In genomic region chr4:154542568-154542967, GRCm38 (mm10) we compare ENCODE assay signal across 10 mouse cellular contexts.
DNase-seq lines count a peak whose midpoint lies in the region; ATAC-seq and TF ChIP-seq lines count a peak whose summit lies in the region.
"Had no signal": no experiment of that assay in that cellular context is flagged by ENCODE, and none has a peak within 500 bp of the region (broad histone marks: within the 10 kb centered on the region; RNA-seq: fewer than 3 reads in every experiment).

No protein-coding gene starts in this region.

- TF ChIP-seq CTCF in hindbrain, postnatal 0 days (IDR thresholded peaks at IDR 0.05; ENCODE audit: low read depth), result no peak
- no peak for TF ChIP-seq CTCF in thymus, adult 2 months (IDR thresholded peaks at IDR 0.05; ENCODE audit: borderline replicate concordance, control insufficient read depth, extremely low read depth, insufficient read depth, low read length, poor library complexity)

- H3K27ac ChIP-seq in hindbrain, embryonic 11.5 days (ENCODE audit: low read depth, low read length), result 0 out of 2 replicates have a peak overlapping the region, but pooled peaks have one; percentile 17
- no peak overlapping the region for H3K27ac ChIP-seq in hindbrain, postnatal 0 days
- peak overlapping the region; percentile 83 for H3K27ac ChIP-seq in liver, embryonic 12.5 days
- H3K27ac ChIP-seq in thymus, adult 2 months (ENCODE audit: control insufficient read depth, insufficient read depth, low read length), result no peak overlapping the region
- H3K27ac ChIP-seq: neural tube, embryonic 15.5 days had no signal

- H3K4me1 ChIP-seq in hindbrain, embryonic 11.5 days (replicated peaks; ENCODE audit: control insufficient read depth, insufficient read depth, low read length), result peaks cover 21% of the 10 kb centered on the region
- H3K4me1 ChIP-seq in hindbrain, postnatal 0 days (ENCODE audit: insufficient read depth, low read length), result peaks cover 11% of the 10 kb centered on the region; the same call in 1 of the 2 replicates
- H3K4me1 ChIP-seq in liver, embryonic 12.5 days, result peaks cover 52% of the 10 kb centered on the region
- no peaks in the 10 kb centered on the region for H3K4me1 ChIP-seq in thymus, adult 2 months (replicated peaks; ENCODE audit: control insufficient read depth, insufficient read depth, low read length)

- H3K4me2 ChIP-seq in hindbrain, embryonic 11.5 days (replicated peaks; ENCODE audit: low read depth, low read length), result no peak overlapping the region
- H3K4me2 ChIP-seq in hindbrain, postnatal 0 days (ENCODE audit: low read depth, low read length), result no peak overlapping the region
- H3K4me2 ChIP-seq in liver, embryonic 12.5 days, result peak overlapping the region; percentile 65
- H3K4me2 ChIP-seq: neural tube, embryonic 15.5 days had no signal

- H3K27me3 ChIP-seq in hindbrain, embryonic 11.5 days (ENCODE audit: control insufficient read depth, insufficient read depth, low read length), result peaks cover 10% of the 10 kb centered on the region; the same call in 1 of the 2 replicates
- H3K27me3 ChIP-seq in hindbrain, postnatal 0 days (ENCODE audit: insufficient read depth, low read length), result peaks cover 8% of the 10 kb centered on the region; the same call in 1 of the 2 replicates
- peaks cover 4% of the 10 kb centered on the region; the same call in 1 of the 2 replicates for H3K27me3 ChIP-seq in liver, embryonic 12.5 days (replicated peaks)
- no peaks in the 10 kb centered on the region for H3K27me3 ChIP-seq in thymus, adult 2 months (ENCODE audit: control insufficient read depth, insufficient read depth, low read length)

- H3K36me3 ChIP-seq in hindbrain, embryonic 11.5 days (ENCODE audit: control insufficient read depth, insufficient read depth, low read length), result no peaks in the 10 kb centered on the region
- no peaks in the 10 kb centered on the region for H3K36me3 ChIP-seq in hindbrain, postnatal 0 days (ENCODE audit: insufficient read depth, low read length)
- H3K36me3 ChIP-seq in liver, embryonic 12.5 days, result no peaks in the 10 kb centered on the region
- H3K36me3 ChIP-seq in thymus, adult 2 months (ENCODE audit: control insufficient read depth, insufficient read depth, low read length), result no peaks in the 10 kb centered on the region
- H3K36me3 ChIP-seq: neural tube, embryonic 15.5 days had no signal

- no peak for DNase-seq in hindbrain, embryonic 11.5 days (ENCODE audit: low spot score)
- DNase-seq in hindbrain, postnatal 0 days (ENCODE audit: low spot score), result no peak
- DNase-seq in c-Kit-positive CD71-positive TER-119-negative erythroid progenitor cells, embryonic 14.5 days (ENCODE audit: low read depth), result peak; percentile 29
- no peak for DNase-seq in cerebellum, adult 18-20 months
- no peak for DNase-seq in adrenal gland, adult 18-20 months (ENCODE audit: low spot score in 2 of 2)
- no peak for DNase-seq in thymus, adult 2 months
- DNase-seq: kidney, adult 8-10 months had no signal

- 47% methylated on average over 5 of the region's 5 CpGs for WGBS in hindbrain, embryonic 11.5 days
- WGBS in hindbrain, postnatal 0 days, result 49% methylated on average over 5 of the region's 5 CpGs
- 12% methylated on average over 5 of the region's 5 CpGs for WGBS in liver, embryonic 12.5 days (ENCODE audit: insufficient replicate concordance)
- 20% methylated on average over 5 of the region's 5 CpGs for WGBS in thymus, adult 2 months

- H3K4me3 ChIP-seq in hindbrain, embryonic 11.5 days (ENCODE audit: low read depth, low read length), result no peak overlapping the region
- H3K4me3 ChIP-seq in hindbrain, postnatal 0 days (ENCODE audit: low read length), result no peak overlapping the region
- peak overlapping the region; percentile 27 for H3K4me3 ChIP-seq in liver, embryonic 12.5 days
- H3K4me3 ChIP-seq in thymus, adult 2 months (ENCODE audit: control insufficient read depth, insufficient read depth, low read length), result no peak overlapping the region
- H3K4me3 ChIP-seq: neural tube, embryonic 15.5 days had no signal

- TF ChIP-seq POLR2A in thymus, adult 2 months (IDR thresholded peaks at IDR 0.05; ENCODE audit: control insufficient read depth, extremely low read depth, insufficient read depth, low read length, poor library complexity), result no peak

- H3K9me3 ChIP-seq in hindbrain, embryonic 11.5 days (ENCODE audit: control insufficient read depth, low read length), result no peaks in the 10 kb centered on the region
- no peaks in the 10 kb centered on the region for H3K9me3 ChIP-seq in hindbrain, postnatal 0 days (ENCODE audit: low read length)
- H3K9me3 ChIP-seq in liver, embryonic 12.5 days (replicated peaks), result no peaks in the 10 kb centered on the region
- H3K9me3 ChIP-seq: neural tube, embryonic 15.5 days had no signal

- ATAC-seq in hindbrain, embryonic 11.5 days (ENCODE audit: low FRiP score), result no peak
- no peak for ATAC-seq in hindbrain, postnatal 0 days
- peak; percentile 32 for ATAC-seq in erythroid progenitor cell, adult 5-6 weeks (replicated peaks; ENCODE audit: low FRiP score, poor library complexity, severe bottlenecking)
- ATAC-seq in liver, embryonic 12.5 days, result peak; percentile 53

- H3K9ac ChIP-seq in hindbrain, embryonic 11.5 days (ENCODE audit: low read depth, low read length), result no peak overlapping the region
- H3K9ac ChIP-seq in hindbrain, postnatal 0 days (replicated peaks; ENCODE audit: low read length), result no peak overlapping the region
- H3K9ac ChIP-seq in liver, embryonic 12.5 days, result peak overlapping the region; percentile 54
- H3K9ac ChIP-seq: neural tube, embryonic 15.5 days had no signal

Comparison
In these comparisons a context has a peak if more than half of its experiments do, and no peak if none do; other contexts are left out.
1. H3K27ac ChIP-seq: peak in hindbrain, embryonic 11.5 days (single experiment) and liver, embryonic 12.5 days (single experiment); none in hindbrain, postnatal 0 days (single experiment) and thymus, adult 2 months (single experiment).
2. ATAC-seq: peak in erythroid progenitor cell, adult 5-6 weeks (single experiment) and liver, embryonic 12.5 days (single experiment); none in hindbrain, embryonic 11.5 days (single experiment) and hindbrain, postnatal 0 days (single experiment).